Mouse (Mus musculus) liver (tissue): ENCODE data around the gene Mapk11.

Experiments
- DNase-seq: peaks from one replicate; pipeline ENCODE4 v3.0.0-alpha.2; 2020; ENCODE audit warnings: mixed read lengths

Gene Mapk11

DNA sequence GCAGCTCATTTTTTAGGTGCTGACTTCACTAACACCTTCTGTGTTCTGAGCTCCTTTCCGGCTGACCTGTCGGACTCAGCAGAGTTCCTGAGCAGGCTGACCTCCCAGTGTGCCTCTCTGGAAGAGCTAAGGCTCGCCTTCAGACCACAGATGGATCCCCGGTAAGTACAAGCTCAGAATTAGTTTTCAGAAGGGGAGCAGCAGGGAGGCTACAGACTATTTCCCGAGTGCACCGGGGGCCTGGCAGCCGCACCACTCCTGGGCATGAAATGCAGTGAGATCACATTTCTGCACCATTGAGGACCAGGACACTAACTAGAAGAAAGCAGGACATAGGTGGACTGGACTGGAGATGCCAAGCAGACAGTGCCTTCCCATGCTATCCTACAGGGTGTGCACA, 50.8 kb downstream of the Mapk11 start:
- no peak for DNase-seq

DNA sequence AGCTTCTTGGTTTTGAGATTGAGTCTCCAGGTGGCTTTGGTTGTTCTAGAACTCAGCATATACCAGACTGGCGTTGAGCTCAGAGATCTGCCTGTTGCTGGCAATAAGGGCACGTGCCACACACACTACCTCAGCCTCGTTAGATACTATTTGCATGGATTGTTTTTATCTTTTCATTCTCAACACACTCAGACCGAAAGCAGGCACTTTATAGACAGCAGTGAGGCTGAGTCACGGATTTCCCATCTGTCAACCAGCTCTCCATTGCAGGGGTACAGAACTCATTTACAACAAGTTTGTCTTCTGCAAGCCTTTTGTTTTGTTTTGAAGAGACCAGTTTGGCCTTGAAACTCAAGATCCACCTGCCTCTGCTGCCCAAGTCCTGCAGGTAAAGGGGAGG, 52.0 kb downstream of the Mapk11 start:
- no peak for DNase-seq
